Mouse (Mus musculus): ENCODE measurements at regions not wholly inside any gene's neighbourhood (a gene's known extent, or its start where the extent isn't known, plus 50 kb on each side); places are given as distances from the start of the nearest gene placed in this dataset.

DNA sequence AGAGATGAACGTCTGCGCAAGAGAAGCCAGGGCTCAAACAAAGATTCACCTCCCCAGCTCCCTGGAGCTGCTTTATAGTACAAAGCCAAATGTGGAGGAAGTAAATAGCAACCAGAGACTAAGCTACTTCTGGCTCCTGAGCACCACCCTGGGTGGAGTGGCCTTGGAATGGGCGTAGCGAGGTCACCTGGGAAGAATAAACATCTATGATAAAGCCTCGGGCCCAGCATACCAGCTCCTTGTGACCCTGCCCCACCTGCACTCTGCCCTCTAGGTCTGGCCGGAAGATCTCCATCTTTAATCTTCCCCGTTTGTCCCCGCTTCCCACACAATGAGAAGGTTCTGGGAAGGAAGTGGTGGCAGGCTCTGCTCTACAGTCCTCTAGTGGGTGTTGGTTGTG, 61.0 kb upstream of the Ptpn3 start:
- DNase-seq, result no peak

GRCm38 (mm10) chr4:57369736-57370373, 64.2 kb upstream of the Palm2 start:
- peak; percentile 80 for DNase-seq

- DNase-seq, result no peak
These were observed 56.2 kb upstream of the Palm2 start for GRCm38 (mm10) chr4:57377872-57378271.

DNA sequence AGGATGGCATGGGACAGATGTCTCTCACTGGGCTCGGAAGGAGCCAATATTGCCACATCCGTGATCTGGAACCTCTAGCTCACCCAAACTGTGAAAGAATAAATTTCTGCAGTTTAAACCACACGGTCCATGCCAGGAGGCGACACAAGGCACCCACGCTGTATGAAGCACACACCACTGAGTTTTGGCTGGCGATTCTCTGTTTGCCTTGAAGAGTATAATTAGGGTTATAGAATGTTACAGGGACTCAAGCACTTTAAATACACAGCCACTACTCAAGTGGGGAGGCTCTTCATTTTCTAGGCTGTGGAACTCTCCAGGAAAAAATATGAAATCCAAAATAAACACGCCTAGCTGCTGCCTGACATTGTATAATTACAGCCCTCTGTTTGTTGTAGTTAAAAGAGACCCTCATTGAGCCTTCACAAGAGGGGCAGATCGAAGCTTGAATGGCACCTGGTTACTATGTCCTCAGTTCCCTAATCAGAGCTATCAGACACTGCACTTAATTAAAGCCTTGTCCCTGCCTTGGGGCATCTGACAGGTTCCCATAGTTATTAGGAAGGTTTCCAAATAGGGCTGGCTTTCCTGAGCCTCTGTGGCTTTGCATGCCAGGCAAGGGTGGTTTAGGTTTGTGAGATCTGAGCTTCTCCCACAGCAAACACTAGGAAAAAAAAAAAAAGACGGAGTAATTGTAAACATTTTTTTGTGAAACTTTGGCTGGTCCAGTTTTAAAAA, 53.8 kb upstream of the Palm2 start:
- no peak for DNase-seq

DNA sequence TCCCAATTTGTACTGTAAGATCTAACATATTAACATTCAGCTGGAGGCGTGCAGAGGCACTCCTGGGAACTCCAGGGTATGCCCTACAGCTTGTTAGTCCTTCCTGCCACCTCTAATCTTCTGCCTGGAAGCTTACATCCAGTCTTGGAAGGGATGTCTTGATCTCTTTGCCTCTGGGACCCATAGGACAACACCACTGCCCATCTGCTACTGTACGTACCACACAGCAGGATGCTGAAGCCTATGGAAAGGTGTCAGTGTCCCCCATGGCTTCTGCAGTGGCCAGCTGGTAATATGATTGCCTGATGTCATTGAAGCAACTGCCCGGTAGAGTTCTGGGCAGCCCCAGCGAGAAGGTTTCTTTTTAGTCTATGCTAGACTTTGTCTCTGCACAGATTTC, 52.7 kb upstream of the Palm2 start:
- no peak for DNase-seq

All from cerebellum, adult 8-10 months (tissue).